Mouse (Mus musculus) C2C12 (cell line): ENCODE results near the gene Tmed10. TPM values are rescaled to one million over a fixed set of nuclear protein-coding genes. Genes with fewer than 3 reads are reported as not detected.

Experiments used
- H3K27me3 ChIP-seq: one replicate; pipeline ENCODE4 v1.6.1; 2011; ENCODE audit not compliant: control insufficient read depth, insufficient read depth, insufficient read length
- H3K36me3 ChIP-seq: one replicate; pipeline ENCODE4 v1.6.1; 2011; ENCODE audit not compliant: control insufficient read depth, insufficient read depth
- H3K4me3 ChIP-seq: one replicate; pipeline ENCODE4 v1.5.1; 2011; ENCODE audit warnings: mild to moderate bottlenecking, control low read depth; ENCODE audit not compliant: poor library complexity, insufficient read depth, severe bottlenecking
- H3K79me2 ChIP-seq: one replicate; pipeline ENCODE4 v1.6.1; 2011; ENCODE audit not compliant: control insufficient read depth, insufficient read depth
- H3K79me3 ChIP-seq: one replicate; pipeline ENCODE4 v1.6.1; 2011; ENCODE audit warnings: low read depth, control low read depth
- H3ac ChIP-seq: one replicate; pipeline ENCODE3; 2011; ENCODE audit warnings: low read depth; ENCODE audit not compliant: control insufficient read depth, insufficient read length
- CEBPB ChIP-seq: IDR thresholded peaks from one replicate; pipeline ENCODE4 v1.6.1; 2011; ENCODE audit warnings: low read depth, mild to moderate bottlenecking, control low read depth, moderate library complexity
- CTCF ChIP-seq: IDR thresholded peaks from one replicate; pipeline ENCODE4 v1.5.1; 2011; ENCODE audit not compliant: control insufficient read depth, insufficient read depth, insufficient read length
- FOSL1 ChIP-seq: IDR thresholded peaks from one replicate; pipeline ENCODE4 v1.8.0; 2011; ENCODE audit warnings: mild to moderate bottlenecking, low read length; ENCODE audit not compliant: poor library complexity, insufficient read depth, severe bottlenecking
- MAX ChIP-seq: IDR thresholded peaks from one replicate; pipeline ENCODE4 v1.6.1; 2011; ENCODE audit warnings: mild to moderate bottlenecking, control low read depth
- MYOD1 ChIP-seq: IDR thresholded peaks from one replicate; pipeline ENCODE4 v1.6.1; 2011; ENCODE audit warnings: low read depth; ENCODE audit not compliant: control insufficient read depth, insufficient read length
- MYOG ChIP-seq: IDR thresholded peaks from one replicate; pipeline ENCODE4 v1.6.1; 2011; ENCODE audit not compliant: control insufficient read depth, insufficient read length; ENCODE audit errors: extremely low read depth
- USF1 ChIP-seq: IDR thresholded peaks from one replicate; pipeline ENCODE4 v1.6.1; 2011; ENCODE audit warnings: low read depth, mild to moderate bottlenecking, control low read depth, moderate library complexity
- polyA plus RNA-seq: library from polyadenylated mRNA; unstranded; fragments of >200 nt; fragmentation: generic; extraction: Trizol; gene quantifications from one replicate; pipeline ENCODE4 v1.2.1, GENCODE M21; 2012; ENCODE audit warnings: missing spikeins

Tmed10 gene
- polyA plus RNA-seq, 1 experiment, result 174 TPM

DNA sequence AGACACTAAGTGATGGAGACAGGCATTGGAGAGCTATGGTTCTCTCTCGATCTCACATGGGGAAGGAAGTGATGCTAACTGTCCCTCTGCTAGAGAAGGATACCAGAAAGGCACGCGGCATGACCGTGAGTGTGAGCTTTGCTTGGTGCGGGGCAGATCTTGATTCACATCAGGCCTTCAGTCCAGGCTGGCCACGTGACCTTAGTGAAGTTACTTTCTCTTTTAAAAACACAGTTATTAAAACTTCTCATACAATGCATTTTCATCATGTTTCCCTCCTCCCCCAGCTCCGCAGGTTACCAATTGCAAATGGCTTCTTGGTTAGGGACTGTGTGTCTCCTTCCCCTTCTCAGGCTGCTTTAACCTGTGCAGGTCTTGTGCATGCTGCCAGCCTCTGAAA is 16.5 kb upstream of the Tmed10 start:
- Histone ChIP-seq H3K27me3 (no peaks in the 10 kb centered on the region), H3K36me3 (no peaks in the 10 kb centered on the region), H3K4me3 (no peak overlapping the region), H3ac (no peak overlapping the region), H3K79me3 (no peaks in the 10 kb centered on the region), H3K79me2 (no peaks in the 10 kb centered on the region)
- no peak for TF ChIP-seq FOSL1
- peak; percentile 50 for TF ChIP-seq USF1
- no peak for TF ChIP-seq MYOD1
- no peak for TF ChIP-seq MAX
- TF ChIP-seq MYOG, result no peak

GRCm38 (mm10) chr12:85389204-85390185 is 14.8 kb upstream of the Tmed10 start:
- no peak for TF ChIP-seq MYOG
- TF ChIP-seq MYOD1, result no peak
- no peak for TF ChIP-seq CTCF
- TF ChIP-seq FOSL1, result no peak
- no peak for TF ChIP-seq MAX
- no peak for TF ChIP-seq USF1
- no peak for TF ChIP-seq CEBPB
- Histone ChIP-seq H3K79me2 (no peaks in the 10 kb centered on the region), H3K4me3 (no peak overlapping the region), H3K79me3 (no peaks in the 10 kb centered on the region), H3K27me3 (no peaks in the 10 kb centered on the region), H3K36me3 (no peaks in the 10 kb centered on the region), H3ac (no peak overlapping the region)

DNA sequence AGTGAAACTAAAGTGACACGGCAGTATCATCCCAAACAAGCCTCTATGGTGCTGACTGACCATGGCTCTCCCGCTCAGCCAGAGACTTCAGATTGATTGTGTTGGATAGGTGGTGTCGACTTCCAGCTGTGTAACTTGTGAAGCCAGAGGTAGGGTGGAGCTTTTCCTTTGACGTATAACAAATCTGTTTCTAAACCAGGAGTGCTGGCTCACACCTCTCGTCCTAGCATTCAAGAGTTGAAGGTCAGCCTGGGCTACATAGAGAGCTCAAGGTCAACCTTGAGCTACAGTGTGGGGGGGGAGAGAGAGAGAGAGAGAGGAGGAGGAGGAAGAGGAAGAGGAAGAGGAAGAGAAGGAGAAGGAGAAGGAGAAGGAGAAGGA is 11.3 kb upstream of the Tmed10 start:
- Histone ChIP-seq H3K79me2 (no peaks in the 10 kb centered on the region), H3K27me3 (no peaks in the 10 kb centered on the region), H3ac (no peak overlapping the region), H3K4me3 (no peak overlapping the region), H3K79me3 (no peaks in the 10 kb centered on the region), H3K36me3 (no peaks in the 10 kb centered on the region)
- TF ChIP-seq MAX (no peak), CEBPB (no peak), MYOD1 (no peak), MYOG (no peak), CTCF (no peak), FOSL1 (no peak), USF1 (no peak)

- Histone ChIP-seq H3ac (no peak overlapping the region), H3K79me3 (no peaks in the 10 kb centered on the region), H3K4me3 (no peak overlapping the region), H3K27me3 (no peaks in the 10 kb centered on the region), H3K79me2 (no peaks in the 10 kb centered on the region), H3K36me3 (no peaks in the 10 kb centered on the region)
- TF ChIP-seq MYOD1, result no peak
- TF ChIP-seq CEBPB, result no peak
- no peak for TF ChIP-seq CTCF
- TF ChIP-seq MAX, result no peak
- no peak for TF ChIP-seq FOSL1
- TF ChIP-seq USF1, result no peak
- no peak for TF ChIP-seq MYOG
Measured at GRCm38 (mm10) chr12:85385329-85385994, 10.8 kb upstream of the Tmed10 start.

DNA sequence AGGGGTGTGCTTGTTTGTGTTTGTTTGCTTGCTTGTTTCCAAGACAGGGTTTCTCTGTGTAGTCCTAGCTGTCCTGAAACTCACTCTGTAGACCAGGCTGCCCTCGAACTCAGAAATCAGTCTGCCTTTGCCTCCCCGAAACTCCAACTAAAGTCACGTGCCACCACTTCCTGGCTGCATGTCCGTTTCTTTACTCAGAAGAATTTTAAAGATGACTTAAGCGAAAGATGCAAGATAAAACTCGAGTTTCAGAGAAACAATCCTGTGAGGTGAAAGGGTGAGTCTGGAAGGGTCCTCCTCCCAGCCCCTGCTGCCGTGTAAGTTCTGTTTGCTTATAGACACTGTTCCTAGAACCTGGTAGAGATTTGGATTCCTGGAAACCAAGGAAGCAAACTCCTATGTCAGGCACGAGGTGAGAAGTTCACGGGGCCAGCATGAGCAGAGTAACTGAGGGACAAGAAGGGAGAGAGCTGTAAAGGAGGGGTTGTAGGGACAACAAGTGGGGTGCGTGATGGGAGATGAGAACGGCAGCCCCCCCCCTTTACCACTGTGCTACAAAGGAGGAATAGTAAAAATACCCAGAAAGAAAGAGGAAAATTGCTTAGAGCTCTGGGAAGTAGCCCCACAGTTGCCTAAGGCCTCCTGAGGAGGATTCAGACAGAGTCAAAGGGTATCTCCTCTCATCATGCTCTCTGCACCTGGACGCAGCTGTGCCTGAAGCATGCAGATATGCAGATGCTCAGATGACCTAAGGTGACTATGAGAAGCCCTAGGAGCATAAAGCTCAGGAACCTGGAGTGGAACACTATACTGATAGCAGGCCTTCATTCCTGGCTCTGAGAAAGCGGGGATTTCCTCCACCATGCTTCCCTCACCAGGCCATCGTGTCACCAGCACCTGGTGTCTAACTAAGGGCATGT is 8.4 kb upstream of the Tmed10 start:
- no peak overlapping the region for H3ac ChIP-seq
- H3K4me3 ChIP-seq, result no peak overlapping the region
- H3K36me3 ChIP-seq, result no peaks in the 10 kb centered on the region
- no peaks in the 10 kb centered on the region for H3K27me3 ChIP-seq
- H3K79me2 ChIP-seq, result no peaks in the 10 kb centered on the region
- no peak for TF ChIP-seq MAX
- no peak for TF ChIP-seq MYOD1
- no peak for TF ChIP-seq MYOG
- TF ChIP-seq CEBPB, result no peak
- no peak for TF ChIP-seq USF1
- TF ChIP-seq FOSL1, result no peak
- TF ChIP-seq CTCF, result no peak
- no peaks in the 10 kb centered on the region for H3K79me3 ChIP-seq
